Mouse (Mus musculus) liver, embryonic 11.5 days (tissue): ENCODE measurements at regions not wholly inside any gene's neighbourhood (a gene's known extent, or its start where the extent isn't known, plus 50 kb on each side); places are given as distances from the start of the nearest gene placed in this dataset.

ENCODE experiments used
- ATAC-seq: fragments of 200-750 bp; cut with Nextera tagmentation; replicated peaks from 2 replicates; pipeline ENCODE4 v1.8.0; 2017; ENCODE audit warnings: moderate number of reproducible peaks, mild to moderate bottlenecking, moderate TSS enrichment, moderate library complexity; ENCODE audit not compliant: low FRiP score
- DNase-seq: peaks from one replicate; pipeline ENCODE4 v3.0.0-alpha.2; 2017; ENCODE audit warnings: low spot score
- H3K27ac ChIP-seq: fragments of 300-500 bp; sonication (generic); 2 replicates; pipeline ENCODE4 v1.5.1; 2014; ENCODE audit warnings: mild to moderate bottlenecking, low read depth, low read length, control low read depth
- H3K27me3 ChIP-seq: fragments of 300-500 bp; sonication (generic); replicated peaks from 2 replicates; pipeline ENCODE4 v1.6.1; 2014; ENCODE audit warnings: low read length, mixed read lengths; ENCODE audit not compliant: control insufficient read depth, insufficient read depth
- H3K36me3 ChIP-seq: fragments of 300-500 bp; sonication (generic); 2 replicates; pipeline ENCODE4 v1.6.1; 2014; ENCODE audit warnings: mild to moderate bottlenecking, low read length, moderate library complexity, mixed read lengths; ENCODE audit not compliant: control insufficient read depth, insufficient read depth
- H3K4me1 ChIP-seq: fragments of 300-500 bp; sonication (generic); replicated peaks from 2 replicates; pipeline ENCODE4 v1.6.1; 2014; ENCODE audit warnings: low read length, mixed read lengths; ENCODE audit not compliant: control insufficient read depth, insufficient read depth
- H3K4me2 ChIP-seq: fragments of 300-500 bp; sonication (generic); 2 replicates; pipeline ENCODE4 v1.6.1; 2014; ENCODE audit warnings: mild to moderate bottlenecking, control low read depth, moderate library complexity
- H3K4me3 ChIP-seq: fragments of 300-500 bp; sonication (generic); 2 replicates; pipeline ENCODE4 v1.5.1; 2014; ENCODE audit warnings: low read depth, low read length, control low read depth
- H3K9ac ChIP-seq: fragments of 300-500 bp; sonication (generic); 2 replicates; pipeline ENCODE4 v1.6.1; 2014; ENCODE audit warnings: low read depth, low read length, control low read depth
- H3K9me3 ChIP-seq: fragments of 300-500 bp; sonication (generic); 2 replicates; pipeline ENCODE4 v1.6.1; 2016; ENCODE audit warnings: low read length, inconsistent platforms, mixed read lengths; ENCODE audit not compliant: control insufficient read depth
- WGBS: fragments of 180-500 bp; shearing (Covaris S2); extraction: QIAGEN DNeasy Blood & Tissue Kit; methylation state at CpG from one replicate; pipeline ENCODE4 v1.1.7; 2014; 5-methylcytosine and 5-hydroxymethylcytosine counted together

DNA sequence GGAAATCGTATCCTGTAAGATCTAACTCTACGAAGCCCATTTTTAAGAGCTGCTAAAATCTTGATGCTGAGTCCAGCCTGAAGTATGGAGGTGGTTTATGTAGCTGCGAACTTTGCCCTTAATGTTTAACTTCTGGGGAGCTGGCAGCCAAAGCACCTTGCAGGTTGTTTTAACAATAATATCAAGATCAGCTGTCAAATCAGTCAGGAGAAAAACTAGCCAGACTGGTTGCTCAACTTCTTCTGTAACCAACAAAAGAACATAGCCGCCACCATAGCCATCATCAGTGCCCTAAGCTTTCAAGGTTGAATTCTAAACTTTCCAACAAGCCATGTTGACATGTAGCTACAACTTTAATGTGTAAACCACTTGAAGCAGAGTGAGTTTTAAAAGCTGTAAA, 184.1 kb downstream of the Dmrt2 start:
- no peak for ATAC-seq
- H3K4me2 ChIP-seq: no peak overlapping the region
- DNase-seq: no peak
- no peaks in the 10 kb centered on the region for H3K9me3 ChIP-seq
- no peaks in the 10 kb centered on the region for H3K4me1 ChIP-seq
- H3K36me3 ChIP-seq: no peaks in the 10 kb centered on the region
- no peak overlapping the region for H3K4me3 ChIP-seq
- no peaks in the 10 kb centered on the region for H3K27me3 ChIP-seq
- no peak overlapping the region for H3K27ac ChIP-seq
- WGBS: 63% methylated on average over 4 of the region's 4 CpGs
- no peak overlapping the region for H3K9ac ChIP-seq

DNA sequence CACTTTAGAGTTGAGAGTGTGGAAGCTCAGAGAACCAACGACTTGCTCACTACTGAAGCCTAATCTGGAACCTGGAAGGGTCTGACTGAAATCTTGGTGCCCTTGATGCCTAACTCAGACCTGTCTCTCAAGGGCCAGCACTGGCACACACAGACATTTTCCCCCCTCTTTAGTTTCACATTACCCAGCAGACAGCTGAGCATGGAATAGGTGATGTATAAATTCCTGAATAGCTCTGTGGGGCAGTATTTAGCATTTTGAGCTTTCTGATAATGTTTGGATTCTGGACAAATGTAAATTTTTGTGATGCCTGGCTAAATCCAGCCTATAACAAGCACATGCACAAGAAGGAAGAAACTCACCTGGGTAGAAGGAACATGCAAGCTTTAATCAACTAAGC, 191.1 kb downstream of the Dmrt2 start:
- H3K4me3 ChIP-seq: no peak overlapping the region
- ATAC-seq: no peak
- no peaks in the 10 kb centered on the region for H3K4me1 ChIP-seq
- no peak overlapping the region for H3K4me2 ChIP-seq
- H3K36me3 ChIP-seq: no peaks in the 10 kb centered on the region
- no peak for DNase-seq
- H3K27me3 ChIP-seq: no peaks in the 10 kb centered on the region
- 39% methylated on average over 1 of the region's 1 CpGs for WGBS
- no peak overlapping the region for H3K9ac ChIP-seq
- no peak overlapping the region for H3K27ac ChIP-seq
- H3K9me3 ChIP-seq: no peaks in the 10 kb centered on the region

DNA sequence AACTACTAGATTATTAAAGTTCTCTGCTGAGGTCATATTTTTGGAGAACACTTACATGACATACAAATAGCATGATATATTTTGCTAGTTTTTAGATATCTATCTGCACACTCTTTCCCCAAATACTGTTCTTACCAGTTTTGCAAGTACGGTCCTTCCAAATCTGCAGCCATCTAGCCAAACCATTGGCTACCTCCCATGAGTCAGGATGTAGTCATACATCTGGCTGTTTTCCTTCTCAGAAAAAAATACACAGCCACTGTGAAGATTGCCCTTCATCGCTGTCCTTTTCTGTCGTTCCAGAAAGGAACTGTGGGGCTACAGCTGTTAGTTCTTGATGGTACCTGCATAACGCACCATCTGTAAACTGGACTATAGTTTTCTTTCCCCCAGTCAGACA, 234.5 kb downstream of the Dmrt2 start:
- Histone ChIP-seq H3K4me1 (no peaks in the 10 kb centered on the region), H3K27me3 (no peaks in the 10 kb centered on the region), H3K9ac (no peak overlapping the region), H3K4me3 (no peak overlapping the region), H3K9me3 (no peaks in the 10 kb centered on the region), H3K27ac (no peak overlapping the region), H3K36me3 (no peaks in the 10 kb centered on the region), H3K4me2 (no peak overlapping the region)
- 85% methylated on average over 4 of the region's 4 CpGs for WGBS
- no peak for ATAC-seq
- no peak for DNase-seq

DNA sequence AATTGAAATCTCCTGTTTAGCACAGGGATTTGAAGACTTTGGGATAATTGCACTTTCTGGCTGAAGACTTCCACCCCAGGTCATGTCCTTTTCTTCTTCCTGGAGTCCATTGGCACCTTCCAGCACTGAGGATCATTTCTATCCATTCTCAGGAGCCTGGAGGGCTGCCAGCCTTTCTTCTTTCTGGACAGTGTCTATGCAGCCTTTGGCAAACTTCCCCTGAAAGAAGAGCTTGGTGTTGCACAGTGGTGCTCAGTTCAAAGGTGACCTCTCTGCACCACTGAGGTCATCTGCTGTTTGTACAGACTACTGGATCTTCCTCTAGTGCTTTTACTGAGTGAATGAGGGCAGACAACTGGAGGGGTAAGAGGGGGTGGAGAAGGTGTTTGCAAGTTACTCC, 249.8 kb downstream of the Dmrt2 start:
- DNase-seq (no peak), ATAC-seq (no peak; the same call in 1 of the 2 replicates)
- Histone ChIP-seq H3K4me2 (no peak overlapping the region), H3K36me3 (no peaks in the 10 kb centered on the region), H3K9ac (no peak overlapping the region), H3K27ac (no peak overlapping the region), H3K4me3 (no peak overlapping the region), H3K9me3 (no peaks in the 10 kb centered on the region), H3K27me3 (no peaks in the 10 kb centered on the region), H3K4me1 (no peaks in the 10 kb centered on the region)

DNA sequence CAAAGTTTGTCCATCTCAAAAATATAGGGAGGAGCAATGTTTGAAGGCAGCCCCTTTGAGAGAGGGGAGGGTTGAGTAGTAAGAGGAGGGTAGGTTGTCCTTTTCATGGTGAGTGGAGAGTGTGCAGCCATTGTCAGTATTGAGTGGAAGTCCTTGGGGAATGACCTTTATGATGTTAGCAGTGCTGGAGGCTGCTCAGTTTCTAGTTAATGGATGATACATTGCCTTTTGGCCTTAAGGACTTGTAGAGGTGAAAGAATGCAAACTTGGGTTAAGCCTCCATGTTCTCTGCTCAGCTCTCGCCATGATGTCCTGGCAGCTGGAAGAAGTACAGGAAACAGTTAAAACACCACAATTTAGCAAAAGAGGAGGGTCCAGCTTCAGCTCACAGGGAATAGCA, 250.6 kb downstream of the Dmrt2 start:
- no peaks in the 10 kb centered on the region for H3K36me3 ChIP-seq
- no peaks in the 10 kb centered on the region for H3K4me1 ChIP-seq
- no peaks in the 10 kb centered on the region for H3K27me3 ChIP-seq
- H3K9me3 ChIP-seq: no peaks in the 10 kb centered on the region
- no peak overlapping the region for H3K4me3 ChIP-seq
- 79% methylated on average over 1 of the region's 1 CpGs for WGBS
- no peak overlapping the region for H3K9ac ChIP-seq
- ATAC-seq (no peak), DNase-seq (no peak)
- no peak overlapping the region for H3K4me2 ChIP-seq
- no peak overlapping the region for H3K27ac ChIP-seq

DNA sequence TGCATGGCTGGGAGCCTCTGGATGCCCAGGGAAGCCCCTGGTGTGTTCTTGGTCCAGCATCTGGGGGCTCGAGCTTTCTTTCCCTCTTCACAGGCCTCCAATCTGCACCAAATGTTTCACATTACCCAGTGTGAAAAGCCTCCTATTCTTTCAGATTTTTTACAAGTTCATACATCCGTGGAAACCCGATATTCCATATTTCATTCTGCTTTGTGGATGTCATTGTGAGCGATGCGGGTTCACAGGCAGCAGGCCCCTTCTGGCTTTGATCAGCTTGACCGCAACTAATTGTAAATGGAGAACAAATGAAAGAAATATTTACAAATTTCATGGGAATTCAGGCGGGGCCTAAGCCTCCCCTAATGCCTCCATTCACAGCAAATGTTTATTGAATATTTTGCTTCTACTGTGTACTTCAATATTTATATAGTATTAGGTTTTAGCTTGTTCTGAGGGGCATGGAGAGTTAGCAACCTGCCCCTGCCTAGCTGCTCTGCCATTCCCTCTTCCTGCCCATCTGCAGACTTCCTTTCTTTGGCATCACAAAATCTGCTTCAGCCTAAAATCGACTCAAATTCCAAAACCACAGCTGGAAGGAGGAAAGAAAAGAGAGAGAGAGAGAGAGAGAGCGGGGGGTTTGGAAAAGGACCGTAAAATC, 251.6 kb downstream of the Dmrt2 start:
- no peaks in the 10 kb centered on the region for H3K27me3 ChIP-seq
- 65% methylated on average over 10 of the region's 10 CpGs for WGBS
- DNase-seq: no peak

DNA sequence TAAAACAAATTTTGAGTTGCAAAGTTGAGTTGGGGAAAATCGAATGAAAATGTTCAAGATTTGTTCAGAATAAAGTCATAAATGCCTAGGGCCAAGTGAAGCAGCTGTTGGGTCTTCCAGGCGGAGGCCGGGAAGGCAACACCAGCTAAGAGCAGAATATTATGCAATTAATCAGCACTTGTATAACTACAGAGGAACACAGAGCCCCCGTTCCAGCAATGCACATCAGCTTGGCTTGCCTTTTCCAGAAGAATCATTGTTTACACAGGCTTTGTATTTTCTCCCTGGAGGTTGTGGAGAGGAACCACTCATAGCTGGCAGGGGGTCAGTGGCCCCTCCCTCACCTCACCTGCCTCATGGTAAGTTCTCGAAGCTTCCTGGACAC, 252.2 kb downstream of the Dmrt2 start:
- Histone ChIP-seq H3K27me3 (no peaks in the 10 kb centered on the region), H3K9ac (no peak overlapping the region), H3K4me1 (no peaks in the 10 kb centered on the region), H3K4me2 (no peak overlapping the region), H3K27ac (no peak overlapping the region), H3K9me3 (no peaks in the 10 kb centered on the region), H3K4me3 (no peak overlapping the region), H3K36me3 (no peaks in the 10 kb centered on the region)
- ATAC-seq: no peak
- no peak for DNase-seq
- WGBS: 54% methylated on average over 5 of the region's 5 CpGs

More for the DNA sequence above, 251.6 kb downstream of the Dmrt2 start:
- Histone ChIP-seq H3K4me1 (no peaks in the 10 kb centered on the region), H3K36me3 (no peaks in the 10 kb centered on the region), H3K4me3 (no peak overlapping the region), H3K27ac (no peak overlapping the region), H3K9me3 (no peaks in the 10 kb centered on the region), H3K4me2 (no peak overlapping the region), H3K9ac (no peak overlapping the region)
- ATAC-seq: no peak

DNA sequence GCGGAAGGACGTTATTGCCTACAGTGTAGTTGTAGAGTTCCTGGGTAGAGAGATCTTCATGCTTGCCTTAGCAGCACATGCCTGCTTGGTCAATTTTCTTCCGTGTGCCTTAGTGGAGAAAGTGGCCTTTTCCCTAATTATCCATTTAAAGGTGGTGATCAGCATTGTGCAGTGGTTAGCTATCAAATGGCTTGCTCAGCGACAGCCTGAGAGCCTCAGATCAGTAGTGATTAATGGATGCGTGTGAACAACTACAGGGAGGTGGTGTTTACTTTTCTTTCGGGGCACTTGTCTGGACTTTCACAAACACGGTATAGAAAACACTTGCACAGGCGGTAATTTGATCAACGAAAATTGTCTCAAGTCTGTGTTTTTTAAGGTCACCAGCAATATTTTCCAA, 255.0 kb downstream of the Dmrt2 start:
- Histone ChIP-seq H3K9ac (no peak overlapping the region), H3K36me3 (no peaks in the 10 kb centered on the region), H3K27me3 (no peaks in the 10 kb centered on the region), H3K9me3 (no peaks in the 10 kb centered on the region), H3K4me2 (no peak overlapping the region), H3K27ac (no peak overlapping the region), H3K4me1 (no peaks in the 10 kb centered on the region), H3K4me3 (no peak overlapping the region)
- ATAC-seq (no peak), DNase-seq (no peak)
- 57% methylated on average over 9 of the region's 9 CpGs for WGBS

DNA sequence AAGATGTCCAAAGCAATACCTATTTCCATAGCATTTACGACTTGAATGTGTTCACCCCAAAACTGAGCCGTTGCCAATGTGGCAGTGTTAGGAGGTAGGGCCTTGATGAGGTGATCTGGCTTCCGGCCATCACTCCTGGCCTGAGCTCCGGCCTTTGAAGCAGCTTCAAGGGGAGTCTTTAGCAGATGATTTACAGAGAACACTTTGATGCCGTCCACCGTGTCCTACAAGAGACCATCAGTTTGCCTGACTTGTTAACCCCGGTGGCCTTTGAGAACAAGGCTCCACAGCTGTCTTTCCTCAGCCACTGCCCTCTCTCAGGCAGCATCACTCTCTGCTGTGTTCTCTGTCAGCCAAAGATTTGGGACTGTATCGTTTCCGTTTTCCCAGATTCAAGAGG, 265.1 kb downstream of the Dmrt2 start:
- Histone ChIP-seq H3K9me3 (no peaks in the 10 kb centered on the region), H3K4me2 (no peak overlapping the region), H3K4me1 (no peaks in the 10 kb centered on the region; the same call in 1 of the 2 replicates), H3K36me3 (no peaks in the 10 kb centered on the region), H3K27ac (no peak overlapping the region; the same call in 1 of the 2 replicates), H3K9ac (no peak overlapping the region), H3K27me3 (no peaks in the 10 kb centered on the region), H3K4me3 (no peak overlapping the region)
- ATAC-seq (0 out of 2 replicates have a peak, but pooled peaks have one; percentile 23), DNase-seq (no peak)
- WGBS: 39% methylated on average over 9 of the region's 9 CpGs
